Mouse (Mus musculus): Measurements from ENCODE around the gene Cyp21a1. TPM values are rescaled to one million over a fixed set of nuclear protein-coding genes. Genes with fewer than 3 reads are reported as not detected.
A peak's percentile ranks its signal among the peaks of the same experiment; 100 is the strongest.
"Not testable (repeated sequence)": the region's sequence is repeated elsewhere in the genome, so short reads cannot be mapped to it uniquely, and the experiment has no call there.

Gene Cyp21a1
- polyA plus RNA-seq (2012; rRNA removed) (0.02 TPM in 1 of 2 replicates, not detected in the other), polyA plus RNA-seq (2014; fragmentation: Nextera tagmentation; extraction: Ambion mirVana) (not detected in 2 replicates)

GRCm38 (mm10) chr17:34804301-34804700 is at the start of gene Cyp21a1:
Gene Cyp21a1 (minus strand): TSS chr17:34804561.
- ATAC-seq (ENCODE audit: insufficient read depth); H3K27me3 ChIP-seq (ENCODE audit: control insufficient read depth, insufficient read depth, low read length); H3K27ac ChIP-seq; H3K9me3 ChIP-seq (ENCODE audit: control insufficient read depth, low read length); H3K4me1 ChIP-seq (replicated peaks; ENCODE audit: control insufficient read depth in 2 of 2, insufficient read depth in 2 of 2, low read length in 1 of 2); H3K36me3 ChIP-seq (replicated peaks; ENCODE audit: control insufficient read depth, insufficient read depth, low read depth); H3K9ac ChIP-seq (replicated peaks); H3K4me3 ChIP-seq (ENCODE audit: insufficient read depth in 1 of 2, low read depth in 2 of 2, low read length in 2 of 2); H3K4me2 ChIP-seq (ENCODE audit: low read depth); DNase-seq (ENCODE audit: low read depth in 3 of 3, low spot score in 3 of 3): not testable (repeated sequence)
- WGBS (ENCODE audit: insufficient replicate concordance): 55% methylated on average over 3 of the region's 6 CpGs

- no peak for DNase-seq (ENCODE audit: low read depth in 3 of 3, low spot score in 3 of 3)
- 66% methylated on average over 8 of the region's 8 CpGs for WGBS (ENCODE audit: insufficient replicate concordance)
- H3K4me1 ChIP-seq (replicated peaks; ENCODE audit: control insufficient read depth in 2 of 2, insufficient read depth in 2 of 2, low read length in 1 of 2): peaks cover 6 to 9% of the 10 kb centered on the region in 2 experiments; a peak in 3 of 4 replicates
- H3K4me2 ChIP-seq (ENCODE audit: low read depth): no peak overlapping the region
- TF ChIP-seq EP300 (IDR thresholded peaks at IDR 0.05; ENCODE audit: low read depth): no peak
- TF ChIP-seq CTCF (IDR thresholded peaks at IDR 0.05; ENCODE audit: low read depth): no peak
- H3K36me3 ChIP-seq (replicated peaks; ENCODE audit: control insufficient read depth, insufficient read depth, low read depth): peaks cover 16% of the 10 kb centered on the region
- no peaks in the 10 kb centered on the region for H3K9me3 ChIP-seq (ENCODE audit: control insufficient read depth, low read length)
- H3K4me3 ChIP-seq (ENCODE audit: insufficient read depth in 1 of 2, low read depth in 2 of 2, low read length in 2 of 2): no peak overlapping the region
- no peak for ATAC-seq (ENCODE audit: insufficient read depth)
- no peak overlapping the region for H3K27ac ChIP-seq
- H3K9ac ChIP-seq (replicated peaks): no peak overlapping the region
- H3K27me3 ChIP-seq (ENCODE audit: control insufficient read depth, insufficient read depth, low read length): no peaks in the 10 kb centered on the region
Observed at GRCm38 (mm10) chr17:34853511-34853910, 49.1 kb upstream of the Cyp21a1 start.

GRCm38 (mm10) chr17:34850517-34851125 is 46.3 kb upstream of the Cyp21a1 start:
- no peaks in the 10 kb centered on the region for H3K27me3 ChIP-seq (ENCODE audit: control insufficient read depth, insufficient read depth, low read length)
- peaks cover 6 to 7% of the 10 kb centered on the region in 2 experiments; a peak in 3 of 4 replicates for H3K4me1 ChIP-seq (replicated peaks; ENCODE audit: control insufficient read depth in 2 of 2, insufficient read depth in 2 of 2, low read length in 1 of 2)
- peak overlapping the region; percentile 68 to 83 for H3K4me3 ChIP-seq (ENCODE audit: insufficient read depth in 1 of 2, low read depth in 2 of 2, low read length in 2 of 2)
- peaks cover 17% of the 10 kb centered on the region for H3K36me3 ChIP-seq (replicated peaks; ENCODE audit: control insufficient read depth, insufficient read depth, low read depth)
- ATAC-seq (ENCODE audit: insufficient read depth): peak; percentile 9
- no peaks in the 10 kb centered on the region for H3K9me3 ChIP-seq (ENCODE audit: control insufficient read depth, low read length)
- DNase-seq (ENCODE audit: low read depth in 3 of 3, low spot score in 3 of 3): no peak
- H3K9ac ChIP-seq (replicated peaks): peak overlapping the region; percentile 74
- H3K4me2 ChIP-seq (ENCODE audit: low read depth): peak overlapping the region; percentile 83
- 2% methylated on average over 25 of the region's 25 CpGs for WGBS (ENCODE audit: insufficient replicate concordance)
- H3K27ac ChIP-seq: peak overlapping the region; percentile 8; the same call in 1 of the 2 replicates
- TF ChIP-seq CTCF (IDR thresholded peaks at IDR 0.05; ENCODE audit: low read depth) (no peak), EP300 (IDR thresholded peaks at IDR 0.05; ENCODE audit: low read depth) (no peak)

GRCm38 (mm10) chr17:34849722-34850516 is 45.6 kb upstream of the Cyp21a1 start, which contains the start of the genes Skiv2l and Nelfe:
Gene Skiv2l (minus strand): TSS chr17:34850210.
Gene Nelfe (plus strand): TSS chr17:34850391.
- peak within 1 kb of the TSS; percentile 83 for H3K4me2 ChIP-seq (ENCODE audit: low read depth)
- peaks cover 19% of the 10 kb centered on the region for H3K36me3 ChIP-seq (replicated peaks; ENCODE audit: control insufficient read depth, insufficient read depth, low read depth)
- peak within 1 kb of the TSS; percentile 68 to 94 for H3K4me3 ChIP-seq (ENCODE audit: insufficient read depth in 1 of 2, low read depth in 2 of 2, low read length in 2 of 2)
- no peaks in the 10 kb centered on the region for H3K27me3 ChIP-seq (ENCODE audit: control insufficient read depth, insufficient read depth, low read length)
- peaks cover 6 to 7% of the 10 kb centered on the region in 2 experiments; a peak in 3 of 4 replicates for H3K4me1 ChIP-seq (replicated peaks; ENCODE audit: control insufficient read depth in 2 of 2, insufficient read depth in 2 of 2, low read length in 1 of 2)
- peak within 1 kb of the TSS; percentile 34 for H3K27ac ChIP-seq
- ATAC-seq (ENCODE audit: insufficient read depth) (peak; percentile 94), DNase-seq (ENCODE audit: low read depth in 3 of 3, low spot score in 3 of 3) (peak; percentile 94 to 95 (median 94))
- peak within 1 kb of the TSS; percentile 80 for H3K9ac ChIP-seq (replicated peaks)
- H3K9me3 ChIP-seq (ENCODE audit: control insufficient read depth, low read length): no peaks in the 10 kb centered on the region
- TF ChIP-seq CTCF (IDR thresholded peaks at IDR 0.05; ENCODE audit: low read depth) (no peak), EP300 (IDR thresholded peaks at IDR 0.05; ENCODE audit: low read depth) (no peak)
- 2% methylated on average over 62 of the region's 65 CpGs for WGBS (ENCODE audit: insufficient replicate concordance)

GRCm38 (mm10) chr17:34847615-34848014 is 43.3 kb upstream of the Cyp21a1 start:
- Histone ChIP-seq H3K4me3 (ENCODE audit: insufficient read depth in 1 of 2, low read depth in 2 of 2, low read length in 2 of 2) (no peak overlapping the region), H3K36me3 (replicated peaks; ENCODE audit: control insufficient read depth, insufficient read depth, low read depth) (peaks cover 18% of the 10 kb centered on the region), H3K27ac (no peak overlapping the region), H3K9me3 (ENCODE audit: control insufficient read depth, low read length) (no peaks in the 10 kb centered on the region), H3K4me2 (ENCODE audit: low read depth) (no peak overlapping the region), H3K9ac (replicated peaks) (no peak overlapping the region), H3K4me1 (replicated peaks; ENCODE audit: control insufficient read depth in 2 of 2, insufficient read depth in 2 of 2, low read length in 1 of 2) (peaks cover 6 to 7% of the 10 kb centered on the region in 2 experiments; a peak in 3 of 4 replicates), H3K27me3 (ENCODE audit: control insufficient read depth, insufficient read depth, low read length) (no peaks in the 10 kb centered on the region)
- TF ChIP-seq EP300 (IDR thresholded peaks at IDR 0.05; ENCODE audit: low read depth) (no peak), CTCF (IDR thresholded peaks at IDR 0.05; ENCODE audit: low read depth) (no peak)
- DNase-seq (ENCODE audit: low read depth in 3 of 3, low spot score in 3 of 3): no peak
- ATAC-seq (ENCODE audit: insufficient read depth): no peak
- 81% methylated on average over 7 of the region's 7 CpGs for WGBS (ENCODE audit: insufficient replicate concordance)

All from liver, embryonic 14.5 days (tissue).